Mouse (Mus musculus): ENCODE data around the gene Gm8126. TPM values are rescaled to one million over a fixed set of nuclear protein-coding genes. Genes with fewer than 3 reads are reported as not detected.

Gene Gm8126
- total RNA-seq, 2 experiments from 2014 or later, result 0.36 to 0.84 TPM

Other genes with a start within 250 kb of the Gm8126 start
- gene Gm10376, start 243.0 kb upstream of the Gm8126 start, total RNA-seq (2021), result not detected
- not detected for gene Gm8094, start 182.0 kb upstream of the Gm8126 start, total RNA-seq (2021)
- gene Gm8104, start 158.0 kb upstream of the Gm8126 start, total RNA-seq (2021), result under 1 TPM; 0.68 to 0.69 TPM
- under 1 TPM; 0.30 to 0.91 TPM for gene Gm7233, start 78.8 kb upstream of the Gm8126 start, total RNA-seq (2021)
- gene Gm8122, start 23.3 kb upstream of the Gm8126 start, total RNA-seq (2021), result not detected
- not detected for gene Gm9732, start 16.4 kb downstream of the Gm8126 start, total RNA-seq (2021)
- gene Gm8127, start 35.2 kb downstream of the Gm8126 start, total RNA-seq (2021), result not detected
- not detected for gene 1700001F09Rik, start 89.2 kb downstream of the Gm8126 start, total RNA-seq (2021)
- gene Gm8138, start 157.7 kb downstream of the Gm8126 start, total RNA-seq (2021), result not detected